Mouse (Mus musculus) intestine, postnatal 0 days (tissue): ENCODE results near the gene Scai. TPM values are rescaled to one million over a fixed set of nuclear protein-coding genes. Genes with fewer than 3 reads are reported as not detected.

Source experiments
- ATAC-seq: fragments of 200-750 bp; cut with Nextera tagmentation; 2 replicates; pipeline ENCODE4 v1.8.0; 2017; ENCODE audit warnings: mild to moderate bottlenecking, moderate TSS enrichment, moderate library complexity
- H3K27ac ChIP-seq: fragments of 300-500 bp; sonication (generic); 2 replicates; pipeline ENCODE4 v1.5.1; 2014; ENCODE audit warnings: mild to moderate bottlenecking, low read depth, low read length, moderate library complexity
- H3K27me3 ChIP-seq: fragments of 300-500 bp; sonication (generic); replicated peaks from 2 replicates; pipeline ENCODE4 v1.6.1; 2014; ENCODE audit warnings: low read length, mixed read lengths; ENCODE audit not compliant: control insufficient read depth, insufficient read depth
- H3K36me3 ChIP-seq: fragments of 300-500 bp; sonication (generic); 2 replicates; pipeline ENCODE4 v1.6.1; 2014; ENCODE audit warnings: mild to moderate bottlenecking, moderate library complexity; ENCODE audit not compliant: control insufficient read depth, insufficient read depth
- H3K4me1 ChIP-seq: fragments of 300-500 bp; sonication (generic); replicated peaks from 2 replicates; pipeline ENCODE4 v1.6.1; 2014; ENCODE audit warnings: antibody characterized with exemption, low read length, mixed read lengths; ENCODE audit not compliant: control insufficient read depth, insufficient read depth
- H3K4me2 ChIP-seq: fragments of 300-500 bp; sonication (generic); replicated peaks from 2 replicates; pipeline ENCODE4 v1.6.1; 2014; ENCODE audit warnings: low read depth, mild to moderate bottlenecking, moderate library complexity
- H3K4me3 ChIP-seq: fragments of 300-500 bp; sonication (generic); 2 replicates; pipeline ENCODE4 v1.5.1; 2014; ENCODE audit warnings: low read depth, low read length
- H3K9ac ChIP-seq: fragments of 300-500 bp; sonication (generic); 2 replicates; pipeline ENCODE4 v1.6.1; 2014; ENCODE audit warnings: mild to moderate bottlenecking, low read depth, low read length
- H3K9me3 ChIP-seq: fragments of 300-500 bp; sonication (generic); 2 replicates; pipeline ENCODE4 v1.6.1; 2016; ENCODE audit warnings: mixed run types; ENCODE audit not compliant: control insufficient read depth
- CTCF ChIP-seq: sonication (generic); IDR thresholded peaks from 2 replicates; pipeline ENCODE4 v1.5.1; 2016; ENCODE audit warnings: low read depth, mild to moderate bottlenecking, control low read depth, antibody characterized with exemption, moderate library complexity
- WGBS: fragments of 180-500 bp; shearing (Covaris S2); extraction: QIAGEN DNeasy Blood & Tissue Kit; methylation state at CpG from one replicate; pipeline ENCODE4 v1.1.7; 2014; 5-methylcytosine and 5-hydroxymethylcytosine counted together
- polyA plus RNA-seq: library from polyadenylated mRNA; unstranded; fragments of >200 nt; fragmentation: Nextera tagmentation; extraction: Ambion mirVana; gene quantifications from 2 replicates; pipeline ENCODE4 v1.2.1, GENCODE M21; 2015

Gene Scai
- polyA plus RNA-seq, 1 experiment from 2014 or later = 3.2 TPM

- no peaks in the 10 kb centered on the region for H3K4me1 ChIP-seq
- no peak for ATAC-seq
- H3K27ac ChIP-seq = no peak overlapping the region
- H3K4me2 ChIP-seq = no peak overlapping the region
- no peak overlapping the region for H3K9ac ChIP-seq
- H3K27me3 ChIP-seq = no peaks in the 10 kb centered on the region
- no peak overlapping the region for H3K4me3 ChIP-seq
- H3K36me3 ChIP-seq = no peaks in the 10 kb centered on the region
- TF ChIP-seq CTCF = no peak
- 72% methylated on average over 3 of the region's 3 CpGs for WGBS
- no peaks in the 10 kb centered on the region for H3K9me3 ChIP-seq
These were observed 28.5 kb upstream of the Scai start for GRCm38 (mm10) chr2:39219034-39219433.

- Histone ChIP-seq H3K27me3 (no peaks in the 10 kb centered on the region), H3K9ac (no peak overlapping the region), H3K36me3 (no peaks in the 10 kb centered on the region), H3K4me3 (no peak overlapping the region), H3K9me3 (no peaks in the 10 kb centered on the region), H3K4me2 (no peak overlapping the region), H3K27ac (no peak overlapping the region), H3K4me1 (no peaks in the 10 kb centered on the region)
- no peak for ATAC-seq
- WGBS = 93% methylated on average over 4 of the region's 4 CpGs
- no peak for TF ChIP-seq CTCF
These were observed 26.6 kb upstream of the Scai start for GRCm38 (mm10) chr2:39217150-39217549.

GRCm38 (mm10) chr2:39210738-39211137 lies 20.2 kb upstream of the Scai start:
- Histone ChIP-seq H3K4me2 (no peak overlapping the region), H3K36me3 (peaks cover 13% of the 10 kb centered on the region), H3K27me3 (no peaks in the 10 kb centered on the region), H3K27ac (no peak overlapping the region), H3K9me3 (no peaks in the 10 kb centered on the region), H3K9ac (no peak overlapping the region), H3K4me3 (no peak overlapping the region), H3K4me1 (no peaks in the 10 kb centered on the region)
- no peak for TF ChIP-seq CTCF
- ATAC-seq = no peak
- WGBS = 83% methylated on average over 4 of the region's 4 CpGs

GRCm38 (mm10) chr2:39203359-39203758 lies 12.8 kb upstream of the Scai start:
- Histone ChIP-seq H3K4me2 (no peak overlapping the region), H3K9me3 (no peaks in the 10 kb centered on the region), H3K9ac (no peak overlapping the region), H3K36me3 (peaks cover 27% of the 10 kb centered on the region), H3K4me1 (no peaks in the 10 kb centered on the region), H3K4me3 (no peak overlapping the region), H3K27me3 (no peaks in the 10 kb centered on the region), H3K27ac (no peak overlapping the region)
- TF ChIP-seq CTCF = no peak
- WGBS = 97% methylated on average over 2 of the region's 2 CpGs
- no peak for ATAC-seq

GRCm38 (mm10) chr2:39194809-39195208 lies 4.3 kb upstream of the Scai start:
- no peak for ATAC-seq
- H3K27me3 ChIP-seq = no peaks in the 10 kb centered on the region
- H3K9me3 ChIP-seq = no peaks in the 10 kb centered on the region
- no peak for TF ChIP-seq CTCF
- H3K4me2 ChIP-seq = no peak overlapping the region
- peaks cover 23% of the 10 kb centered on the region for H3K36me3 ChIP-seq
- no peak overlapping the region for H3K9ac ChIP-seq
- H3K4me1 ChIP-seq = no peaks in the 10 kb centered on the region
- 96% methylated on average over 2 of the region's 2 CpGs for WGBS
- H3K27ac ChIP-seq = no peak overlapping the region
- no peak overlapping the region for H3K4me3 ChIP-seq

- TF ChIP-seq CTCF = no peak
- 1% methylated on average over 37 of the region's 39 CpGs for WGBS
- Histone ChIP-seq H3K4me3 (peak overlapping the region; percentile 99), H3K36me3 (0 out of 2 replicates have a peak, but pooled peaks cover 4% of the 10 kb centered on the region), H3K4me1 (no peaks in the 10 kb centered on the region), H3K27me3 (no peaks in the 10 kb centered on the region), H3K27ac (peak overlapping the region; percentile 82), H3K4me2 (peak overlapping the region; percentile 94), H3K9me3 (no peaks in the 10 kb centered on the region), H3K9ac (peak overlapping the region; percentile 82)
- ATAC-seq = peak; percentile 37
These were observed 473 bp downstream of the Scai start for GRCm38 (mm10) chr2:39189961-39190560.
